Mouse (Mus musculus) cerebellum, adult 2 months (tissue): ENCODE data around the gene U2af1l4.
A peak's percentile ranks its signal among the peaks of the same experiment; 100 is the strongest.

ENCODE experiments used
- CTCF ChIP-seq: fragments of 200-500 bp; IDR thresholded peaks from 2 replicates; pipeline ENCODE4 v1.5.1; 2011; ENCODE audit warnings: low read depth, mild to moderate bottlenecking, control low read depth, low read length, moderate library complexity, borderline replicate concordance; ENCODE audit not compliant: insufficient read depth
- POLR2A ChIP-seq: fragments of 200-500 bp; IDR thresholded peaks from 2 replicates; pipeline ENCODE4 v1.6.1; 2011; ENCODE audit warnings: low read length, control low read depth, borderline replicate concordance; ENCODE audit not compliant: insufficient read depth

GRCm38 (mm10) chr7:30551445-30552101 lies 11.5 kb upstream of the U2af1l4 start:
- TF ChIP-seq POLR2A (no peak), CTCF (peak; percentile 31; the same call in 1 of the 2 replicates)
